Mouse (Mus musculus) urinary bladder, postnatal 0 days (tissue): Measurements from ENCODE around the gene Insl6. TPM values are rescaled to one million over a fixed set of nuclear protein-coding genes. Genes with fewer than 3 reads are reported as not detected.

Experiments
- polyA plus RNA-seq: library from polyadenylated mRNA; unstranded; fragments of >200 nt; fragmentation: Nextera tagmentation; extraction: Ambion mirVana; gene quantifications from 2 replicates; pipeline ENCODE4 v1.2.1, GENCODE M21; 2015

The Insl6 gene
- polyA plus RNA-seq = 3.9 and 4.0 TPM in 2 replicates

DNA sequence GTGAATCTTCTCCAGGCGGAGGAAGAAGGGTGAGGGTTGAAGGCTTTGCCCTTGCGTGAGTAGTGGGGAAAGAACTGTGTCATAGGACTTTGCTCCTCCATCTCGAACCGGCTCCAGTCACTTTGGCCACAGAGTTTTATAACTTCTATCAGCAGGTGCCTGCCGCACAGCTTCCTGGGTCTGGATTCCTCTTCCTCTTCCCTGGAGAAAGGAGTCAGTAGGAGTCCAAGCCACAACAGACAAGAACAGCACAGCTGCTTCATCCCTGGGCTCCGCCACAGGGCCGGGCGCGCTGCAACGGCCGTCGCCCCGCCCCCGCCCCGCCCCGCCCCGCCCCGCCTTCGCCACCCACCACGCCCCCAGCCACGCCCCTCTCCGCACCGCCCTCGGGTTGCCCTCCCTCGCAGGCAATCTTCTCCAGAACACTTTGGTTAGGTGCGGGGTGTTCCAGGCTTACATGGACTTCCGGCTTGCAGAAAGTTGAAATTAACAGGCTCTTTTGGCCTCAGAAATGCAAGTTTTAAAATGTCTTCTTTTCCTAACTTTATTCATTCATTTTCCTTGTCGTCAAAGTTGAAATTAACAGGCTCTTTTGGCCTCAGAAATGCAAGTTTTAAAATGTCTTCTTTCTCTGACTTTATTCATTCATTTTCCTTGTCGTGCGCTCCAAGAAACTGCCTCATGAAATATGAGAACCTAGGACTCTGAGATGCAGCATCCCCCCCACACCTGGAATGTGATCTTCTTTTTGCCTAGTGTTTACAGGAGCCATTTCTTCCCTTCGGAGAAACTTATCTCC, at the start of gene Insl6:
Gene Insl6 (minus strand): TSS at position 304 of the 799 bp plus-strand sequence.

DNA sequence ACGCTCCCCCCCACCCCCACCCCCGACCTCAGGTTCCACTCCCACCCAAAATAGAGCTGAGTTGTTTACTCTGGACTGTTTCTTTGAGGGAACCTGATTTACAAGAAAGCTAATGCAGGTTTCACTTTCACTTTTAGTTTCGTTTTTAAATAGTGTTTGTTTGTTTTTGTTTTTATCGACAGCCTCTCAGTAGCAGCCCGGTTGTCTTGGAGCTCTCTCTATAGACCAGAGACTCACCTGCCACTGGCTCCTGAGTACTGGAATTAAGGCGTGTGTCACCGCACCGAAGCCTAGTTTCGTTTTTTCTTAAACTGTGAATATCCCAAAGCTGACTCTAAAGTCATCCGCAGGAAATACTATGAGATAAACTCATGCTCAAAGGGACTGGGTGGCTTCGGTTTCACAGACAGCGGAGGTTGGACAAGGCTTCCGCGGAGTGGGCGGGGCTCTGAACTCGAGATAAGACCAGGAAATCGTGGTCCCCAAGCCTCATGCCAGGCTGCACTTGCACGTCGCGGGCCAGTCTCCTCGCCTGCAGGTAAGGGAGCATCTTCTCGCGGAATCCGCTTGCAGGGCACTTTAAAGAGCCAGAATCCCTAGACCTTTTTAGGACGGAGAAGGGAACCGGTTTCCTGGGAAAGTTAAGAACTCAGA, 41.9 kb upstream of the Insl6 start, which contains the start of the genes Plgrkt and Cd274:
Gene Plgrkt (minus strand): TSS at position 422 of the 654 bp plus-strand sequence.
Gene Cd274 (plus strand): TSS at position 487 of the 654 bp plus-strand sequence.

GRCm38 (mm10) chr19:29334068-29334745, 9.1 kb upstream of the Insl6 start, which contains the start of gene Rln1:
Rln1 (minus strand) TSS chr19:29334670.

Other genes with a start within 250 kb of the Insl6 start
- 29.6 and 34.7 TPM in 2 replicates for gene Rcl1, start 224.0 kb downstream of the Insl6 start, polyA plus RNA-seq
- 13.7 and 14.5 TPM in 2 replicates for gene Jak2, start 73.5 kb downstream of the Insl6 start, polyA plus RNA-seq
- gene Rln1, start 9.3 kb upstream of the Insl6 start, polyA plus RNA-seq = 0.18 TPM in 1 of 2 replicates, not detected in the other
- gene Plgrkt, start 42.0 kb upstream of the Insl6 start, polyA plus RNA-seq = 60.4 and 66.6 TPM in 2 replicates
- 0.12 and 0.74 TPM in 2 replicates for gene Cd274, start 42.1 kb upstream of the Insl6 start, polyA plus RNA-seq
- 0.15 TPM in 1 of 2 replicates, not detected in the other for gene Pdcd1lg2, start 85.6 kb upstream of the Insl6 start, polyA plus RNA-seq
- gene Ric1, start 196.9 kb upstream of the Insl6 start, polyA plus RNA-seq = 8.0 and 8.6 TPM in 2 replicates